Mouse (Mus musculus): ENCODE measurements around the gene Rab40c. TPM values are rescaled to one million over a fixed set of nuclear protein-coding genes. Genes with fewer than 3 reads are reported as not detected.

The Rab40c gene
- polyA plus RNA-seq, 2 experiments = 3.4 to 6.4 TPM

DNA sequence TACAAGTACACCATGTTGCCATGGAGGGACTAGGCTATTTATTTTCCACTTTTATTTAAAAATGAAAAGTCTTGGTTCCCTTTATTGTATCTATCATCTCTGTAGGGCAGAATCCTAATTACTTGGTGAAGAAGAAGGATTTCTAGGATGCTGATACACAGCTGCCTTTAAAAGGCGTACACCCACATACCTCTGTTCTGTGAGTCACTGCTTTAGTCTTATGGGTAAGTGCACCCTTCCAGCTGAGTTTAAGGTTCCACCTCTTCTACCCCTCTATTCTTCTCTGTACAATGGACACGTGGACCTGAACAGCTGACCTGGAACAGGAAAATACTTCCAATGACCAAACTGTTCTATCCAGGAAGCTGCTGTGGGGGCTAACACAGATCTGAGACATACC lies 11.9 kb downstream of the Rab40c start:
- Histone ChIP-seq H3K27me3 (ENCODE audit: control insufficient read depth, insufficient read depth, low read length) (no peaks in the 10 kb centered on the region), H3K9ac (replicated peaks) (no peak overlapping the region), H3K27ac (no peak overlapping the region), H3K4me2 (ENCODE audit: low read depth) (no peak overlapping the region), H3K4me1 (replicated peaks; ENCODE audit: control insufficient read depth in 2 of 2, insufficient read depth in 2 of 2, low read length in 1 of 2) (no peaks in the 10 kb centered on the region), H3K9me3 (ENCODE audit: control insufficient read depth, low read length) (no peaks in the 10 kb centered on the region), H3K4me3 (ENCODE audit: insufficient read depth in 1 of 2, low read depth in 2 of 2, low read length in 2 of 2) (no peak overlapping the region), H3K36me3 (replicated peaks; ENCODE audit: control insufficient read depth, insufficient read depth, low read depth) (no peaks in the 10 kb centered on the region)
- DNase-seq (ENCODE audit: low read depth in 3 of 3, low spot score in 3 of 3) (no peak), ATAC-seq (ENCODE audit: insufficient read depth) (no peak)
- TF ChIP-seq CTCF (IDR thresholded peaks at IDR 0.05; ENCODE audit: low read depth) (no peak), EP300 (IDR thresholded peaks at IDR 0.05; ENCODE audit: low read depth) (no peak)
- WGBS (ENCODE audit: insufficient replicate concordance) = 68% methylated on average over 2 of the region's 2 CpGs

DNA sequence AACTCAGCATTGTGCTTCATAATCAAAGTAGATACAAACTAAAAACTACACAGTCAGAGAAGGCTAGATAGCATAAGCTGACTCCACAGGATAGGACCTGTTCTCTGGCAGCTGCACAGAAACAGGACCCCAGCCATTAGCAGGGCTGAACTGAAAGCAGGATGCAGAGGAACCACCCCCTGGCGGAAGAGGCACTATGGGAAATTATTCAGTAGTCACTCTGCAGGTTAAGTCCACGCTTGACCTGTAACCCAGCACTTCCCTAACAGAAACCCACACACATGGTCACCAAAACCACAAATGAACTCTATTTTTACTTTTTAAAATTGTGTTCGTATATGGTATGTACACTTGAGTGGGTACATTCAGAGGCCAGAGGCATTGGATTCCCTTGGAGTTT lies 16.5 kb downstream of the Rab40c start:
- no peaks in the 10 kb centered on the region for H3K27me3 ChIP-seq (ENCODE audit: control insufficient read depth, insufficient read depth, low read length)
- DNase-seq (ENCODE audit: low read depth in 3 of 3, low spot score in 3 of 3) (no peak), ATAC-seq (ENCODE audit: insufficient read depth) (no peak)
- H3K4me3 ChIP-seq (ENCODE audit: insufficient read depth in 1 of 2, low read depth in 2 of 2, low read length in 2 of 2) = no peak overlapping the region
- TF ChIP-seq CTCF (IDR thresholded peaks at IDR 0.05; ENCODE audit: low read depth) = no peak
- no peak for TF ChIP-seq EP300 (IDR thresholded peaks at IDR 0.05; ENCODE audit: low read depth)
- no peaks in the 10 kb centered on the region for H3K36me3 ChIP-seq (replicated peaks; ENCODE audit: control insufficient read depth, insufficient read depth, low read depth)
- no peaks in the 10 kb centered on the region for H3K9me3 ChIP-seq (ENCODE audit: control insufficient read depth, low read length)
- H3K4me1 ChIP-seq (replicated peaks; ENCODE audit: control insufficient read depth in 2 of 2, insufficient read depth in 2 of 2, low read length in 1 of 2) = no peaks in the 10 kb centered on the region
- H3K4me2 ChIP-seq (ENCODE audit: low read depth) = no peak overlapping the region
- no peak overlapping the region for H3K27ac ChIP-seq
- 47% methylated on average over 3 of the region's 3 CpGs for WGBS (ENCODE audit: insufficient replicate concordance)
- no peak overlapping the region for H3K9ac ChIP-seq (replicated peaks)

DNA sequence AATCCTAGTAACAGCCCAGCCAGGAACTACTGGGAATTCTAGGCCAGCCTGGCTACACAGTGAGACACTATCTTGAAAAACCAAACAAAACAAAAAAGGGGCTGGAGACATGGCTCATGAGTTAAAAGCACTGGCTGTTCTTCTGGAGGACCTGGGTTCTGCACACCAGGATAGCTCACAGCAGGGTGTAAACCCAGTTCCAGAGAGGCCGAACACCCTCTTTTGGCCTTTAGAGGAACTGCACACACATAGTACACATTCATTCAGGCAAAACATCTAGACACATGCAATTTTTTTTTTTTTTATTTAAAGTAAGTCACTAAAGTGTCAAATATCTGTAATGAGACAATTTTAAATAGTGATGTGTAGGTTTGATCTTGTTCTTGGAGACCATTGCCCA lies 19.3 kb downstream of the Rab40c start:
- no peaks in the 10 kb centered on the region for H3K36me3 ChIP-seq (replicated peaks; ENCODE audit: control insufficient read depth, insufficient read depth, low read depth)
- no peak overlapping the region for H3K4me3 ChIP-seq (ENCODE audit: insufficient read depth in 1 of 2, low read depth in 2 of 2, low read length in 2 of 2)
- no peaks in the 10 kb centered on the region for H3K9me3 ChIP-seq (ENCODE audit: control insufficient read depth, low read length)
- TF ChIP-seq EP300 (IDR thresholded peaks at IDR 0.05; ENCODE audit: low read depth) (no peak), CTCF (IDR thresholded peaks at IDR 0.05; ENCODE audit: low read depth) (0 out of 2 replicates have a peak, but pooled peaks have one; percentile 10)
- H3K4me1 ChIP-seq (replicated peaks; ENCODE audit: control insufficient read depth in 2 of 2, insufficient read depth in 2 of 2, low read length in 1 of 2) = no peaks in the 10 kb centered on the region
- no peak overlapping the region for H3K4me2 ChIP-seq (ENCODE audit: low read depth)
- WGBS (ENCODE audit: insufficient replicate concordance) = 83% methylated on average over 1 of the region's 1 CpGs
- H3K27me3 ChIP-seq (ENCODE audit: control insufficient read depth, insufficient read depth, low read length) = no peaks in the 10 kb centered on the region
- no peak overlapping the region for H3K27ac ChIP-seq
- ATAC-seq (ENCODE audit: insufficient read depth) = no peak
- H3K9ac ChIP-seq (replicated peaks) = no peak overlapping the region
- DNase-seq (ENCODE audit: low read depth in 3 of 3, low spot score in 3 of 3) = no peak

DNA sequence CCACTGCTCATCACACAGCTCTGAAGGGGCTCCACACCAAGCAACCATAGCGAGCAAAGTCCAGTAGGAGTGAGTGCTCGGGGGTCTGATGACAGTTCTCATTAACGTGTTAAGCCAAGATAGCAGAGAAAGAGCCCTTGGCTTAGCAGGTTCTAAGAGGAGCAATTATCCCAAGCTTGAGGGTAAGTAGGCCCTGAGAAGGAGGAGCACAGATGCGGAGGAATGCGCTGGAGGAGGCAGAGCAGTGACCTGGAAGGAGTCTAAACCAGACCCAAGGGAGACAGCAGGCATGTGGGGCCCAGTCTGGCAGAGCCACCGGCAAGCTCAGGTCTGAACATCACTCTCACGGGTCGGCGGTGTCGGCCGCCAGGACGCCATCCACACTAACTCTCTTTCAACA lies 23.6 kb downstream of the Rab40c start:
- no peak for DNase-seq (ENCODE audit: low read depth in 3 of 3, low spot score in 3 of 3)
- Histone ChIP-seq H3K4me2 (ENCODE audit: low read depth) (no peak overlapping the region), H3K27me3 (ENCODE audit: control insufficient read depth, insufficient read depth, low read length) (no peaks in the 10 kb centered on the region), H3K36me3 (replicated peaks; ENCODE audit: control insufficient read depth, insufficient read depth, low read depth) (no peaks in the 10 kb centered on the region), H3K4me3 (ENCODE audit: insufficient read depth in 1 of 2, low read depth in 2 of 2, low read length in 2 of 2) (no peak overlapping the region), H3K27ac (no peak overlapping the region), H3K9ac (replicated peaks) (no peak overlapping the region), H3K4me1 (replicated peaks; ENCODE audit: control insufficient read depth in 2 of 2, insufficient read depth in 2 of 2, low read length in 1 of 2) (no peaks in the 10 kb centered on the region), H3K9me3 (ENCODE audit: control insufficient read depth, low read length) (no peaks in the 10 kb centered on the region)
- no peak for ATAC-seq (ENCODE audit: insufficient read depth)
- 75% methylated on average over 12 of the region's 12 CpGs for WGBS (ENCODE audit: insufficient replicate concordance)
- TF ChIP-seq CTCF (IDR thresholded peaks at IDR 0.05; ENCODE audit: low read depth) = no peak
- no peak for TF ChIP-seq EP300 (IDR thresholded peaks at IDR 0.05; ENCODE audit: low read depth)

DNA sequence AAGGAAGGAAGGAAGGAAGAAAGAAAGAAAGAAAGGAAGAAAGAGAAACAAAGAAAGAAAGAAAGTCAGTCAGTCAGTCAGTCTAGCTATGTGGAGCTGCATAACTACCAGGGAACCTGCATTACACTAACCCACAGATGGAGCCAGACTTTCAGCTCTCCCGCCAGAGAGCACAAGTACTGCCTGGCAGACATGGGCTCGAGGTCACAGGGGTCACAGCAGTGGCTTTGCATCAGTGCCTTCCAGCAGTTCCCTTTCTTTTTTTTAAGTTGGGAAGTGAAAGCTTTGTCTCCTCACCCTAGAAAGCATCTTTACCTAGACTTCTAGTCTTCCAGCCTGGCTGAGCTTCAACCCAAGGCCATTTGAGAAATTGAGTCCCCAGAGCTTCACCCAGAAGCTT lies 24.1 kb downstream of the Rab40c start:
- no peak overlapping the region for H3K27ac ChIP-seq
- H3K27me3 ChIP-seq (ENCODE audit: control insufficient read depth, insufficient read depth, low read length) = no peaks in the 10 kb centered on the region
- DNase-seq (ENCODE audit: low read depth in 3 of 3, low spot score in 3 of 3) (no peak), ATAC-seq (ENCODE audit: insufficient read depth) (no peak)
- H3K36me3 ChIP-seq (replicated peaks; ENCODE audit: control insufficient read depth, insufficient read depth, low read depth) = no peaks in the 10 kb centered on the region
- H3K9me3 ChIP-seq (ENCODE audit: control insufficient read depth, low read length) = no peaks in the 10 kb centered on the region
- WGBS (ENCODE audit: insufficient replicate concordance) = 41% methylated on average over 2 of the region's 2 CpGs
- no peak overlapping the region for H3K4me3 ChIP-seq (ENCODE audit: insufficient read depth in 1 of 2, low read depth in 2 of 2, low read length in 2 of 2)
- no peaks in the 10 kb centered on the region for H3K4me1 ChIP-seq (replicated peaks; ENCODE audit: control insufficient read depth in 2 of 2, insufficient read depth in 2 of 2, low read length in 1 of 2)
- H3K9ac ChIP-seq (replicated peaks) = no peak overlapping the region
- H3K4me2 ChIP-seq (ENCODE audit: low read depth) = no peak overlapping the region
- TF ChIP-seq CTCF (IDR thresholded peaks at IDR 0.05; ENCODE audit: low read depth) (0 out of 2 replicates have a peak, but pooled peaks have one; percentile 6), EP300 (IDR thresholded peaks at IDR 0.05; ENCODE audit: low read depth) (no peak)
